Mouse (Mus musculus): ENCODE results near the gene Gm10295. TPM values are rescaled to one million over a fixed set of nuclear protein-coding genes. Genes with fewer than 3 reads are reported as not detected.

The Gm10295 gene
- total and polyA plus RNA-seq, 2 experiments from 2014 or later = not detected

GRCm38 (mm10) chr7:71370746-71371145, 19.5 kb upstream of the Gm10295 start:
- Histone ChIP-seq H3K27ac (ENCODE audit: low read depth, low read length) (no peak overlapping the region), H3K27me3 (ENCODE audit: insufficient read depth, low read length) (no peaks in the 10 kb centered on the region), H3K4me2 (ENCODE audit: low read depth, low read length, poor library complexity, severe bottlenecking) (no peak overlapping the region), H3K9ac (replicated peaks; ENCODE audit: low read length, poor library complexity, severe bottlenecking) (no peak overlapping the region), H3K4me1 (ENCODE audit: insufficient read depth, low read length) (no peaks in the 10 kb centered on the region), H3K9me3 (ENCODE audit: low read length) (no peaks in the 10 kb centered on the region), H3K4me3 (ENCODE audit: low read depth, low read length) (no peak overlapping the region), H3K36me3 (ENCODE audit: insufficient read depth, low read length) (no peaks in the 10 kb centered on the region)
- ATAC-seq (ENCODE audit: low FRiP score) (no peak), DNase-seq (ENCODE audit: low spot score) (no peak)
- TF ChIP-seq CTCF (IDR thresholded peaks at IDR 0.05) = no peak
- WGBS = 69% methylated on average over 2 of the region's 2 CpGs

- no peak for TF ChIP-seq CTCF (IDR thresholded peaks at IDR 0.05)
- ATAC-seq (ENCODE audit: low FRiP score) (no peak), DNase-seq (ENCODE audit: low spot score) (no peak)
- Histone ChIP-seq H3K4me3 (ENCODE audit: low read depth, low read length) (no peak overlapping the region), H3K27ac (ENCODE audit: low read depth, low read length) (no peak overlapping the region), H3K4me2 (ENCODE audit: low read depth, low read length, poor library complexity, severe bottlenecking) (no peak overlapping the region), H3K4me1 (ENCODE audit: insufficient read depth, low read length) (no peaks in the 10 kb centered on the region), H3K9me3 (ENCODE audit: low read length) (no peaks in the 10 kb centered on the region), H3K36me3 (ENCODE audit: insufficient read depth, low read length) (no peaks in the 10 kb centered on the region), H3K9ac (replicated peaks; ENCODE audit: low read length, poor library complexity, severe bottlenecking) (no peak overlapping the region), H3K27me3 (ENCODE audit: insufficient read depth, low read length) (no peaks in the 10 kb centered on the region)
- 84% methylated on average over 3 of the region's 3 CpGs for WGBS
Measured at GRCm38 (mm10) chr7:71370128-71370527, 18.8 kb upstream of the Gm10295 start.

GRCm38 (mm10) chr7:71368543-71369181, 17.4 kb upstream of the Gm10295 start:
- Histone ChIP-seq H3K9me3 (ENCODE audit: low read length) (no peaks in the 10 kb centered on the region), H3K4me3 (ENCODE audit: low read depth, low read length) (no peak overlapping the region), H3K27me3 (ENCODE audit: insufficient read depth, low read length) (no peaks in the 10 kb centered on the region), H3K4me1 (ENCODE audit: insufficient read depth, low read length) (no peaks in the 10 kb centered on the region), H3K9ac (replicated peaks; ENCODE audit: low read length, poor library complexity, severe bottlenecking) (no peak overlapping the region), H3K4me2 (ENCODE audit: low read depth, low read length, poor library complexity, severe bottlenecking) (no peak overlapping the region), H3K27ac (ENCODE audit: low read depth, low read length) (no peak overlapping the region), H3K36me3 (ENCODE audit: insufficient read depth, low read length) (no peaks in the 10 kb centered on the region)
- 88% methylated on average over 13 of the region's 13 CpGs for WGBS
- no peak for TF ChIP-seq CTCF (IDR thresholded peaks at IDR 0.05)
- no peak for DNase-seq (ENCODE audit: low spot score)
- no peak for ATAC-seq (ENCODE audit: low FRiP score)

GRCm38 (mm10) chr7:71355596-71355995, 4.3 kb upstream of the Gm10295 start:
- no peaks in the 10 kb centered on the region for H3K4me1 ChIP-seq (ENCODE audit: insufficient read depth, low read length)
- ATAC-seq (ENCODE audit: low FRiP score) = no peak
- no peak for DNase-seq (ENCODE audit: low spot score)
- no peak for TF ChIP-seq CTCF (IDR thresholded peaks at IDR 0.05)
- H3K27ac ChIP-seq (ENCODE audit: low read depth, low read length) = no peak overlapping the region
- 83% methylated on average over 5 of the region's 5 CpGs for WGBS
- no peak overlapping the region for H3K4me3 ChIP-seq (ENCODE audit: low read depth, low read length)
- H3K4me2 ChIP-seq (ENCODE audit: low read depth, low read length, poor library complexity, severe bottlenecking) = no peak overlapping the region
- H3K9ac ChIP-seq (replicated peaks; ENCODE audit: low read length, poor library complexity, severe bottlenecking) = no peak overlapping the region
- peaks cover 5% of the 10 kb centered on the region; the same call in 1 of the 2 replicates for H3K27me3 ChIP-seq (ENCODE audit: insufficient read depth, low read length)
- no peaks in the 10 kb centered on the region for H3K9me3 ChIP-seq (ENCODE audit: low read length)
- no peaks in the 10 kb centered on the region for H3K36me3 ChIP-seq (ENCODE audit: insufficient read depth, low read length)

GRCm38 (mm10) chr7:71348922-71349321, 2.4 kb downstream of the Gm10295 start:
- no peak overlapping the region for H3K4me3 ChIP-seq (ENCODE audit: low read depth, low read length)
- no peaks in the 10 kb centered on the region for H3K36me3 ChIP-seq (ENCODE audit: insufficient read depth, low read length)
- H3K27me3 ChIP-seq (ENCODE audit: insufficient read depth, low read length) = peaks cover 5% of the 10 kb centered on the region; the same call in 1 of the 2 replicates
- no peaks in the 10 kb centered on the region for H3K9me3 ChIP-seq (ENCODE audit: low read length)
- TF ChIP-seq CTCF (IDR thresholded peaks at IDR 0.05) = no peak
- DNase-seq (ENCODE audit: low spot score) (no peak), ATAC-seq (ENCODE audit: low FRiP score) (no peak)
- no peaks in the 10 kb centered on the region for H3K4me1 ChIP-seq (ENCODE audit: insufficient read depth, low read length)
- WGBS = 92% methylated on average over 9 of the region's 9 CpGs
- no peak overlapping the region for H3K27ac ChIP-seq (ENCODE audit: low read depth, low read length)
- H3K4me2 ChIP-seq (ENCODE audit: low read depth, low read length, poor library complexity, severe bottlenecking) = no peak overlapping the region
- H3K9ac ChIP-seq (replicated peaks; ENCODE audit: low read length, poor library complexity, severe bottlenecking) = no peak overlapping the region

- WGBS = 77% methylated on average over 11 of the region's 11 CpGs
- Histone ChIP-seq H3K9ac (replicated peaks; ENCODE audit: low read length, poor library complexity, severe bottlenecking) (no peak overlapping the region), H3K4me3 (ENCODE audit: low read depth, low read length) (no peak overlapping the region), H3K4me2 (ENCODE audit: low read depth, low read length, poor library complexity, severe bottlenecking) (no peak overlapping the region), H3K27ac (ENCODE audit: low read depth, low read length) (no peak overlapping the region), H3K4me1 (ENCODE audit: insufficient read depth, low read length) (no peaks in the 10 kb centered on the region), H3K9me3 (ENCODE audit: low read length) (no peaks in the 10 kb centered on the region), H3K27me3 (ENCODE audit: insufficient read depth, low read length) (no peaks in the 10 kb centered on the region), H3K36me3 (ENCODE audit: insufficient read depth, low read length) (no peaks in the 10 kb centered on the region)
- no peak for DNase-seq (ENCODE audit: low spot score)
- TF ChIP-seq CTCF (IDR thresholded peaks at IDR 0.05) = no peak
- ATAC-seq (ENCODE audit: low FRiP score) = no peak
Measured at GRCm38 (mm10) chr7:71324919-71325583, 26.2 kb downstream of the Gm10295 start.

Data from midbrain, postnatal 0 days (tissue).